Mouse (Mus musculus): ENCODE data around the gene P2ry4. TPM values are rescaled to one million over a fixed set of nuclear protein-coding genes. Genes with fewer than 3 reads are reported as not detected.

P2ry4 gene
- total and polyA plus RNA-seq, 2 experiments from 2014 or later, result 0.03 to 0.05 TPM

GRCm38 (mm10) chrX:100624242-100624641 lies 29.6 kb upstream of the P2ry4 start:
- no peaks in the 10 kb centered on the region for H3K27me3 ChIP-seq (ENCODE audit: insufficient read depth, low read length)
- no peak for TF ChIP-seq CTCF (IDR thresholded peaks at IDR 0.05; ENCODE audit: low read depth)
- no peak for DNase-seq (ENCODE audit: low spot score)
- no peaks in the 10 kb centered on the region for H3K36me3 ChIP-seq (ENCODE audit: insufficient read depth, low read length)
- H3K9ac ChIP-seq (replicated peaks; ENCODE audit: low read length), result no peak overlapping the region
- no peaks in the 10 kb centered on the region for H3K9me3 ChIP-seq (ENCODE audit: low read length)
- H3K4me3 ChIP-seq (ENCODE audit: low read length), result no peak overlapping the region
- no peak for ATAC-seq
- H3K27ac ChIP-seq, result no peak overlapping the region
- H3K4me2 ChIP-seq (ENCODE audit: low read depth, low read length), result no peak overlapping the region
- no peaks in the 10 kb centered on the region for H3K4me1 ChIP-seq (ENCODE audit: insufficient read depth, low read length)
- WGBS, result 83% methylated on average over 4 of the region's 4 CpGs

GRCm38 (mm10) chrX:100621366-100621765 lies 26.7 kb upstream of the P2ry4 start:
- H3K9me3 ChIP-seq (ENCODE audit: low read length), result no peaks in the 10 kb centered on the region
- H3K4me1 ChIP-seq (ENCODE audit: insufficient read depth, low read length), result no peaks in the 10 kb centered on the region
- H3K4me3 ChIP-seq (ENCODE audit: low read length), result no peak overlapping the region
- H3K9ac ChIP-seq (replicated peaks; ENCODE audit: low read length), result no peak overlapping the region
- DNase-seq (ENCODE audit: low spot score), result peak; percentile 49
- 57% methylated on average over 2 of the region's 2 CpGs for WGBS
- no peaks in the 10 kb centered on the region for H3K27me3 ChIP-seq (ENCODE audit: insufficient read depth, low read length)
- H3K36me3 ChIP-seq (ENCODE audit: insufficient read depth, low read length), result no peaks in the 10 kb centered on the region
- peak; percentile 39 for TF ChIP-seq CTCF (IDR thresholded peaks at IDR 0.05; ENCODE audit: low read depth)
- no peak overlapping the region for H3K27ac ChIP-seq
- ATAC-seq, result no peak
- no peak overlapping the region for H3K4me2 ChIP-seq (ENCODE audit: low read depth, low read length)

- Histone ChIP-seq H3K4me3 (ENCODE audit: low read length) (no peak overlapping the region), H3K9ac (replicated peaks; ENCODE audit: low read length) (no peak overlapping the region), H3K4me2 (ENCODE audit: low read depth, low read length) (no peak overlapping the region), H3K9me3 (ENCODE audit: low read length) (no peaks in the 10 kb centered on the region), H3K36me3 (ENCODE audit: insufficient read depth, low read length) (no peaks in the 10 kb centered on the region), H3K27me3 (ENCODE audit: insufficient read depth, low read length) (no peaks in the 10 kb centered on the region), H3K4me1 (ENCODE audit: insufficient read depth, low read length) (no peaks in the 10 kb centered on the region), H3K27ac (no peak overlapping the region)
- no peak for TF ChIP-seq CTCF (IDR thresholded peaks at IDR 0.05; ENCODE audit: low read depth)
- 75% methylated on average over 3 of the region's 3 CpGs for WGBS
- no peak for DNase-seq (ENCODE audit: low spot score)
- no peak for ATAC-seq
Observed at GRCm38 (mm10) chrX:100618488-100618887, 23.8 kb upstream of the P2ry4 start.

DNA sequence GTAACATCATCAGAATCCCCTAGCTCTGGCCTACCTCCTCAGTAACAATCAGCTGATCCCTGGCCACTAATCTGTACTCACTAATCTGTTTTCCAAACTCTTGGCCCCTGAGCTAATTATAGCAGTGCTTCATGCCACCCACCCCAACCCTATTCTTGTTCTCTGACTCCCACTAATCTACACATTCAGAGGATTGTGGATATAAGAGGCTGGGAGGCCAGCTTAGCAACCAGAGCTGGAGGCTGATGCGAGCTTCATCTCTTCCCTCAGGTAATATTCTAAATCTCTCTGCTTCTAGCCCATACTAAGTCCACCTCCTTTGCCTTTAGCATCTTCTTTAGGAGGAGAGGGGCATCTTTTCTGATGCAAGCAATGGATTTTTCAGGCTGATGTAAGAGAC lies 10.6 kb upstream of the P2ry4 start, which contains the start of gene Arr3:
Gene Arr3, plus strand, starts transcription at position 184 of the 400 bp plus-strand sequence.
- WGBS, result 65% methylated on average over 1 of the region's 1 CpGs
- no peaks in the 10 kb centered on the region for H3K9me3 ChIP-seq (ENCODE audit: low read length)
- H3K27ac ChIP-seq, result no peak within 1 kb of the TSS
- H3K4me1 ChIP-seq (ENCODE audit: insufficient read depth, low read length), result no peaks in the 10 kb centered on the region
- DNase-seq (ENCODE audit: low spot score), result no peak
- no peak within 1 kb of the TSS for H3K4me3 ChIP-seq (ENCODE audit: low read length)
- ATAC-seq, result no peak
- TF ChIP-seq CTCF (IDR thresholded peaks at IDR 0.05; ENCODE audit: low read depth), result no peak
- no peak within 1 kb of the TSS for H3K4me2 ChIP-seq (ENCODE audit: low read depth, low read length)
- no peak within 1 kb of the TSS for H3K9ac ChIP-seq (replicated peaks; ENCODE audit: low read length)
- no peaks in the 10 kb centered on the region for H3K36me3 ChIP-seq (ENCODE audit: insufficient read depth, low read length)
- no peaks in the 10 kb centered on the region for H3K27me3 ChIP-seq (ENCODE audit: insufficient read depth, low read length)

GRCm38 (mm10) chrX:100599755-100600154 lies 5.1 kb upstream of the P2ry4 start:
- no peaks in the 10 kb centered on the region for H3K27me3 ChIP-seq (ENCODE audit: insufficient read depth, low read length)
- H3K27ac ChIP-seq, result no peak overlapping the region
- 67% methylated on average over 4 of the region's 4 CpGs for WGBS
- H3K4me3 ChIP-seq (ENCODE audit: low read length), result no peak overlapping the region
- H3K9me3 ChIP-seq (ENCODE audit: low read length), result no peaks in the 10 kb centered on the region
- H3K4me2 ChIP-seq (ENCODE audit: low read depth, low read length), result no peak overlapping the region
- H3K4me1 ChIP-seq (ENCODE audit: insufficient read depth, low read length), result no peaks in the 10 kb centered on the region
- DNase-seq (ENCODE audit: low spot score), result no peak
- no peaks in the 10 kb centered on the region for H3K36me3 ChIP-seq (ENCODE audit: insufficient read depth, low read length)
- H3K9ac ChIP-seq (replicated peaks; ENCODE audit: low read length), result no peak overlapping the region
- no peak for TF ChIP-seq CTCF (IDR thresholded peaks at IDR 0.05; ENCODE audit: low read depth)
- no peak for ATAC-seq

- DNase-seq (ENCODE audit: low spot score), result peak; percentile 61
- 0 out of 2 replicates have a peak, but pooled peaks have one; percentile 38 for ATAC-seq
- 28% methylated on average over 5 of the region's 5 CpGs for WGBS
- Histone ChIP-seq H3K4me1 (ENCODE audit: insufficient read depth, low read length) (no peaks in the 10 kb centered on the region), H3K36me3 (ENCODE audit: insufficient read depth, low read length) (no peaks in the 10 kb centered on the region), H3K27ac (no peak overlapping the region), H3K4me3 (ENCODE audit: low read length) (no peak overlapping the region), H3K9ac (replicated peaks; ENCODE audit: low read length) (no peak overlapping the region), H3K27me3 (ENCODE audit: insufficient read depth, low read length) (no peaks in the 10 kb centered on the region), H3K4me2 (ENCODE audit: low read depth, low read length) (no peak overlapping the region), H3K9me3 (ENCODE audit: low read length) (no peaks in the 10 kb centered on the region)
- TF ChIP-seq CTCF (IDR thresholded peaks at IDR 0.05; ENCODE audit: low read depth), result peak; percentile 61
Observed at GRCm38 (mm10) chrX:100597439-100597838, 2.8 kb upstream of the P2ry4 start.

- Histone ChIP-seq H3K27me3 (ENCODE audit: insufficient read depth, low read length) (no peaks in the 10 kb centered on the region; the same call in 1 of the 2 replicates), H3K36me3 (ENCODE audit: insufficient read depth, low read length) (no peaks in the 10 kb centered on the region), H3K9me3 (ENCODE audit: low read length) (no peaks in the 10 kb centered on the region), H3K4me1 (ENCODE audit: insufficient read depth, low read length) (no peaks in the 10 kb centered on the region), H3K4me3 (ENCODE audit: low read length) (no peak within 1 kb of the TSS), H3K27ac (no peak within 1 kb of the TSS), H3K9ac (replicated peaks; ENCODE audit: low read length) (no peak within 1 kb of the TSS), H3K4me2 (ENCODE audit: low read depth, low read length) (no peak within 1 kb of the TSS)
- TF ChIP-seq CTCF (IDR thresholded peaks at IDR 0.05; ENCODE audit: low read depth), result no peak
- 59% methylated on average over 1 of the region's 1 CpGs for WGBS
- no peak for ATAC-seq
- no peak for DNase-seq (ENCODE audit: low spot score)
Observed at GRCm38 (mm10) chrX:100571951-100572350, 22.7 kb downstream of the P2ry4 start, which contains the start of gene Awat1. Awat1 (plus strand) TSS chrX:100572251.

Measured in hindbrain, postnatal 0 days (tissue).